Mouse (Mus musculus) E14TG2a.4 (cell line): ENCODE measurements at regions not wholly inside any gene's neighbourhood (a gene's known extent, or its start where the extent isn't known, plus 50 kb on each side); places are given as distances from the start of the nearest gene placed in this dataset.

Source experiments
- CTCF ChIP-seq: conservative IDR thresholded peaks from 2 replicates; pipeline ENCODE4 v1.5.1; 2014; ENCODE audit warnings: low read length
- NANOG ChIP-seq: IDR thresholded peaks from 2 replicates; pipeline ENCODE4 v1.6.1; 2014; ENCODE audit warnings: borderline replicate concordance, low read length, mixed read lengths
- POU5F1 ChIP-seq: IDR thresholded peaks from 2 replicates; pipeline ENCODE4 v1.6.1; 2014; ENCODE audit warnings: low read length, borderline replicate concordance

DNA sequence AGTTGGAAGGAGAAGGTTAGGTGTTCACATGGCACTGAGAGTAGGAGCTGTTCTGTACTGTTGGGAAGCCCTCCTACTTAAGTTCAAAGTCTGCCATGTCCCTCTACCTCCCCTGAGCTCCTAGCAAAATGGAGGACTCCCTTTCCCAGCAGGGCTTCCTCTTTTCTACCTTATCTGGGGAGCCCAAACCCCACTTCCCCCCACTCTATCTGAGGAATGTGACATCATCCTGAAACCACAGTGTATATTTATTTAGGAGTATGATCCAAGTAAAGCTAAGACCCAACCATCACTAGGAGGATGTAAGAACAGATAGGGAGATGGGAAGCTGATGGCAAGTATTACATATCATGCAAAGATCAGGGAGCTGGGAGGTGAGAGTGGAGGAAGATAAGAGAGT is 1490.6 kb upstream of the Gm6569 start:
- TF ChIP-seq CTCF = no peak
- TF ChIP-seq POU5F1 = no peak
- TF ChIP-seq NANOG = no peak
